Mouse (Mus musculus) forebrain, embryonic 13.5 days (tissue): ENCODE measurements around the gene Rpa3. TPM values are rescaled to one million over a fixed set of nuclear protein-coding genes. Genes with fewer than 3 reads are reported as not detected.

Experiments
- ATAC-seq: fragments of 200-750 bp; cut with Nextera tagmentation; 2 replicates; pipeline ENCODE4 v1.8.0; 2017
- H3K27ac ChIP-seq: fragments of 300-500 bp; sonication (generic); 2 replicates; pipeline ENCODE4 v1.5.1; 2015; ENCODE audit warnings: inconsistent platforms, mild to moderate bottlenecking, moderate library complexity
- H3K27me3 ChIP-seq: fragments of 300-500 bp; sonication (generic); 2 replicates; pipeline ENCODE4 v1.6.1; 2015; ENCODE audit warnings: mild to moderate bottlenecking, inconsistent platforms
- H3K36me3 ChIP-seq: fragments of 300-500 bp; sonication (generic); 2 replicates; pipeline ENCODE4 v1.6.1; 2015; ENCODE audit warnings: mild to moderate bottlenecking, inconsistent platforms; ENCODE audit not compliant: poor library complexity, severe bottlenecking
- H3K4me1 ChIP-seq: fragments of 300-500 bp; sonication (generic); 2 replicates; pipeline ENCODE4 v1.6.1; 2015; ENCODE audit warnings: inconsistent platforms
- H3K4me2 ChIP-seq: fragments of 300-500 bp; sonication (generic); 2 replicates; pipeline ENCODE4 v1.6.1; 2015; ENCODE audit warnings: inconsistent platforms, mild to moderate bottlenecking, moderate library complexity
- H3K4me3 ChIP-seq: fragments of 300-500 bp; sonication (generic); 2 replicates; pipeline ENCODE4 v1.5.1; 2015; ENCODE audit warnings: mild to moderate bottlenecking, inconsistent platforms
- H3K9ac ChIP-seq: fragments of 300-500 bp; sonication (generic); 2 replicates; pipeline ENCODE4 v1.6.1; 2015; ENCODE audit warnings: mild to moderate bottlenecking, inconsistent platforms
- H3K9me3 ChIP-seq: fragments of 300-500 bp; sonication (generic); replicated peaks from 2 replicates; pipeline ENCODE4 v1.6.1; 2016; ENCODE audit warnings: inconsistent platforms
- WGBS: fragments of 180-500 bp; shearing (Covaris S2); methylation state at CpG from one replicate; pipeline ENCODE4 v1.1.7; 2015; 5-methylcytosine and 5-hydroxymethylcytosine counted together
- polyA plus RNA-seq: library from polyadenylated mRNA; unstranded; fragments of >200 nt; fragmentation: Nextera tagmentation; extraction: Ambion mirVana; gene quantifications from 2 replicates; pipeline ENCODE4 v1.2.1, GENCODE M21; 2015

Gene Rpa3
- 153 and 172 TPM in 2 replicates for polyA plus RNA-seq

DNA sequence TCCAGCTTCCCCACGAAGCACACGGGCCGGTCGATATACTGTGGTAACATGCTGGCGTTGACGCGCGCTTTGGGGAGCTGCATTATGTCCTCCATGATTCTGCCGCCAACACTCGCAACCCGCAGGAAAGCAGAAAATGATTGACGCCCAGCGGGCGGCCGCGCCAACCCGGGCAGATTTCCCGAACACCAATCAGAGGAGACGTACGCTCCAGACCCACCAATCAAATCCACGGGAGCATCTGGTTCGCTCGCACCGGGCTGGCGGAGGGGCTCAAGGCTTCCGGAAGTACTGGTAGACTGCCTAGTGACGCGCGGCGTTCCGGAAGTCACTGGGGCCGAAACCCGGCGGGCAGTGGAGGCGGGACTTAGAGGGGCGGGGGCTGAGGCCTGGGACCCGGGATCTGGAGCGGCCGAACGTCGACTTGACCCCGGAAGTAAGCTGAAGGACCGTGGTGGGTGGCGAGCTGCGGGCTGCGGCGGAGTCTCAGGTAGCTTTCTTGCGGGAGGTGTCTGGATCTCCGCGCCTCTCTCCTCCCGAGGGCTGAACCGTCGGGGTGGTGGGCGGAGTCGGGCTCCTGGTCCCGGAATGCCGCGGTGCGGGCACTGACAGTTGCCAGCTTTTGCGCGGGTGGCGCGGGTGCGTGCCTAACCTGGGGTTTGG, at the start of gene Rpa3, which contains the start of the genes Umad1 and Gm45062:
Rpa3 (minus strand) TSS at position 170 of the 663 bp plus-strand sequence.
Umad1 (plus strand) TSS at position 285 of the 663 bp plus-strand sequence.
Gm45062 (plus strand) TSS at position 447 of the 663 bp plus-strand sequence.
- peak; percentile 100 for ATAC-seq
- Histone ChIP-seq H3K36me3 (peaks cover 3% of the 10 kb centered on the region; the same call in 1 of the 2 replicates), H3K4me2 (peak within 1 kb of the TSS; percentile 90), H3K27me3 (no peaks in the 10 kb centered on the region), H3K4me1 (peaks cover 22% of the 10 kb centered on the region), H3K9ac (peak within 1 kb of the TSS; percentile 83), H3K4me3 (peak within 1 kb of the TSS; percentile 85), H3K9me3 (no peaks in the 10 kb centered on the region), H3K27ac (peak within 1 kb of the TSS; percentile 71)
- under 1% methylated on average over 64 of the region's 64 CpGs for WGBS

DNA sequence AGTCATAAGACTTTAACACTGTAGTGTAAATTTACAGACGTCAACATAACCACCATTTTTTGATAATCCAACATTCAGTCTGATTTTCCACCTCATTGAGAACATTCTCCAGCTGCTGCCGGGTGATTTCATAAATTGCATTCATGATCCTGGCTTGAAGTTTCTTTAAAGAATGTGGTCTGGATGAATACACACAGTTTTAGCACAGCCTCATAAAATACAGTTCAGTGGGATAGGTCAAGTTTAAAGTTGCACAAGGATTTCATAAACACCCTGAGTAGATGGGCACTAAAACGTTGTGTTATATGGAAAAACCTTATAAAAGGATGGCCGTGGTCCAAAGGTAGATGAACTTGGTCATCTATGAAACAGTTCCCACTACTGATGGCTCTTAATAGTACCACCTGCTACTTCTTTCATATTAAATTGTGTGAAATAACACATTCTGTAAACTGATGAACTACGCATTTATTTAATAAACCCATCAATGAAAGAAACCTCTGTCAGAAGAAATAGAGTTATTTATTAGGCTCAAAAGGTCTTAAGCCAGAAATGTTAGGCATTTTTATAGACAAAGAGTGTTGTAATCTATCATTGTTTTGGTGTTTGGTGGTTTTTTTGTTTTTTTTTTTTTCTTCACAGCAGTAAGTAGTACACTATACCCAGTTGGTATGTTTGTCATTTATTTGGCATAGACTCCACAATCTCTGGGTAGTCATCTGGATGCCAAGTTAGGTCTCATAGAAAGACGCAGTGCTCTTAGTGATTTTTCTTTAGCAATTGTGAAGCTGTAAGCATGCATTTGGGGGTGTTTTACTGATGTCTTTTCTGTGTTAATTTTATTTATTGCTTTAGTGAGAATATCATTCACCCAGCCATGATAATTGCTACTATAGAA, 49.2 kb upstream of the Rpa3 start:
- Histone ChIP-seq H3K9ac (no peak overlapping the region), H3K36me3 (no peaks in the 10 kb centered on the region), H3K4me2 (no peak overlapping the region), H3K4me3 (no peak overlapping the region), H3K27ac (no peak overlapping the region), H3K9me3 (no peaks in the 10 kb centered on the region), H3K4me1 (0 out of 2 replicates have a peak, but pooled peaks cover 3% of the 10 kb centered on the region), H3K27me3 (no peaks in the 10 kb centered on the region)
- peak; percentile 61; the same call in 1 of the 2 replicates for ATAC-seq
- 69% methylated on average over 6 of the region's 6 CpGs for WGBS

DNA sequence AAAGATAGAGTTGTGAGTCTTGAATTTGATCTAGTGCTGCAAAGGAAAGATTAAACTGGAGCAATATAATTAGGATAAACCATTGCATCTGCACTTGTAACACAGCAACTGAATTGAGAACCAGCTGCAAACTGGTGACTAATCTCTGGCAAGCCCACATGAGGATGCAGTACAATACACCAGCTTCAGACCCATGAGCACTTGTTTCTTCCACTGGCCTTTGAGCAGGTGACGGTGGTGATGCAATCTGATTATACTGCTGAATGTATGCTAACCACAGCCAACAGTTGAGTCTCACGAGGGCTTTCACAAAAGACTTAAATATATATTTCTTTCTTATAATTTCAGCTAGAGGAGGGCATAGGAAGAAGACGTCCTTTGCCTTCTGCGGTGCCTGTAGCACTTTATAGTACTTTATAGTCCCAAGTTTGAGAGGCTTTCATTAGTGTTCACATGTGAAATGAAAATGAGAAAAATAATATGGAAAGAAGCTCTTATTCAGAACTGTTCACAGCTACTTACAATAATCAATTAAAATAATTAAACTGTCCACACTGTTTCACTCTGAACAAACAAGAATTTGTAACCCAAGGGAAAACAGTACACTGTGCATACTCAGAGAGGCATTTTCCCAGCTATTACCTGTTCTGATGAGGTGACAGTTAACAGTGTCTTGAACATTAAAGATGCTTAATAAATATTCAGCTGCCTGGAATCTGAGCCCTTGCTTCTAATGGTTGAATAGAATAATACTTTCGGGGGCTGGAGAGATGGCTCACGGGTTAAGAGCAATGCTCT, 40.3 kb upstream of the Rpa3 start:
- Histone ChIP-seq H3K4me1 (peaks cover 6% of the 10 kb centered on the region; the same call in 1 of the 2 replicates), H3K27me3 (no peaks in the 10 kb centered on the region), H3K4me2 (no peak overlapping the region), H3K4me3 (no peak overlapping the region), H3K9me3 (no peaks in the 10 kb centered on the region), H3K27ac (peak overlapping the region; percentile 14; the same call in 1 of the 2 replicates), H3K36me3 (no peaks in the 10 kb centered on the region), H3K9ac (no peak overlapping the region)
- WGBS, result 58% methylated on average over 6 of the region's 6 CpGs
- ATAC-seq, result peak; percentile 79

DNA sequence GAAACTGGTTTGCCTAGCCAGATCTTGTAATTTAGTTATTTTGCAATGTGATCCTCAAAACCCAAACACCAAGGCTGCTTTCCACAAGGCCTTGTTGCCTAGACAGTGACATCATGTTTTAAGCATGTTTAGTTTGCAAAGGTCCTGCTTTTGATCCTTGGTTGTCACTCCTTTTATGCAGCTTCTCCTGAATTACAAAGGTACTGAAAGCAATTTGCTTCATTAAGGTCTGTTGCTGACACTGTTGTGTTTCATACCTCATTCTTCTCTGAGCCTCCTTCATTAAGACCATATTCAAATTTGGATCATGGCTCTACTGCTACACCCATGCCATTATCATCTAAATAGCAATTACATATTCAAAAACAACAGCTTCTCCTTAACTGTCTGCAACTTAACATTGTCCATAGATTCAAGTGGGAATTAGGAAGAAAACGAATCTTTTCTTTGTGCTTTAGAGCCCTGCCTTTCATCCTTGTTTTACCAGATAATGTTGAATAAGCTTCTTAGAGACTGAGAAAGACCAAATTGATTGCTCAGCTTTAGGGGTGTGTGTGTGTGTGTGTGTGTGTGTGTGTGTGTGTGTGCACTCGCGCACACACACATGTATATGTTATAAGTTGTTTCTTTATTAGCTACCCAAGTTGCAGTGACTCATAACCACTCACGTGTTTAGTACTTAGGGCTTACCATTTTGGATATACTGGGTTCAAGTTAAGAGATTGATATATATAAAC, 35.2 kb upstream of the Rpa3 start:
- H3K9me3 ChIP-seq, result no peaks in the 10 kb centered on the region
- H3K4me2 ChIP-seq, result no peak overlapping the region
- no peak overlapping the region for H3K4me3 ChIP-seq
- WGBS, result 26% methylated on average over 4 of the region's 4 CpGs
- no peak overlapping the region for H3K9ac ChIP-seq
- 0 out of 2 replicates have a peak overlapping the region, but pooled peaks have one; percentile 8 for H3K27ac ChIP-seq
- H3K27me3 ChIP-seq, result no peaks in the 10 kb centered on the region
- peak; percentile 95 for ATAC-seq
- H3K4me1 ChIP-seq, result peaks cover 13% of the 10 kb centered on the region
- no peaks in the 10 kb centered on the region for H3K36me3 ChIP-seq

DNA sequence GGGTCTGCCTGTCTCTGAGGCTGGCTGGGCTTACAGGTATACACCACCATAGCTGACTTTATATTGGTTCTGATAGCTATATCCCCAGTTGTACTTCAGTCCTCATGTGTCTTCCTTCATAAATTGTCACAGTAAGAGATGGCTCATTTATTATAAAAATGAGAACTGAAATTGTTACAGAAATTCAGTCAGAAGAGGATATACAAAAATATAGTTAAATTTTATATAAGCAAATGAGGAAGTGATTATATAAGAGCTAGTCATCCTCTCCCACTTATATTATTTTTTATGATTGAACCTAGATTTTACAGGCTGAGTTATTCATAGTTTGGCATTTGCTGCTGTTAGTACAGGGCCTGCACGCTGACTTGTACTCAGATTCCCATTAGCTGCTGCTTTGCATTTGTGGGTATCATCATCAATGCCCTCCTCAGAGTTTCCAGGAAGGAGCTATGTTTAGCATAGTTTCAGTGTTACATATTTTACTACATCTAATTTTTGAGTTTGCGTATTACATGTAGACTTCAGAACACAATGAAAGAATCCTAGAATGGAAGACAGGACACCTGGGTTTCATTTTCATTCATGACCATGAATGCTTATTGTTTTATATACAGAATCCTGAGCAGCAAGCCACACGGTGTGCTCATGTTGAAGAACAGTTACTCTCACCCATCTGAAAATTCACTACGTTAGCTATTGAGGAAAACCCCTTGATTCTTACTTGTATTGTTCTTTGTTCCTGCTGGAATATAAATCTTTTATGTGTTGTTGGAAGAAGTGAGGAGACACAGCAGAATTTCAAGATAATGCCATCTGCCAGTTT, 30.0 kb upstream of the Rpa3 start:
- Histone ChIP-seq H3K9ac (no peak overlapping the region), H3K27ac (no peak overlapping the region), H3K4me3 (no peak overlapping the region), H3K4me1 (peaks cover 4% of the 10 kb centered on the region), H3K9me3 (no peaks in the 10 kb centered on the region), H3K27me3 (no peaks in the 10 kb centered on the region), H3K4me2 (no peak overlapping the region), H3K36me3 (0 out of 2 replicates have a peak, but pooled peaks cover 5% of the 10 kb centered on the region)
- ATAC-seq, result no peak
- 75% methylated on average over 4 of the region's 4 CpGs for WGBS

DNA sequence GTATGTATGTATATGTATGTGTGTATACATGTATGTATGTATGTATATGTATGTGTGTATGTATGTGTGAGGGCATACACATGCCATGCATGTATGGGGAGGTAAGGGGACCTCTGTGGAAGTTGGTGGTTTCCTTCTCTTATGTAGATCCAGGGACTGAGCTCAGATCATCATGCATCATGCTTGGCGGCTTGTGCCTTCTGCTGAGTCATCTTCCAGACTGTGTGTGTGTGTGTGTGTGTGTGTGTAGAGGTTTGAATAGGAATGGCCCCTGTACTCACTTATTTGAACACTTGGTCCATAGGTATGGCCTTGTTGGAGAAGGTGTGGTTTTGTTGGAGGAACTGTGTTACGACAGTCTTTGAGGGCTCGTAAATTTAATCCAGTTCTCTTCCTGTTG, 27.2 kb upstream of the Rpa3 start:
- Histone ChIP-seq H3K4me2 (no peak overlapping the region), H3K4me1 (no peaks in the 10 kb centered on the region), H3K27ac (no peak overlapping the region), H3K27me3 (no peaks in the 10 kb centered on the region), H3K9ac (no peak overlapping the region), H3K4me3 (no peak overlapping the region), H3K36me3 (0 out of 2 replicates have a peak, but pooled peaks cover 5% of the 10 kb centered on the region), H3K9me3 (no peaks in the 10 kb centered on the region)
- ATAC-seq, result no peak
- WGBS, result 96% methylated on average over 3 of the region's 3 CpGs

DNA sequence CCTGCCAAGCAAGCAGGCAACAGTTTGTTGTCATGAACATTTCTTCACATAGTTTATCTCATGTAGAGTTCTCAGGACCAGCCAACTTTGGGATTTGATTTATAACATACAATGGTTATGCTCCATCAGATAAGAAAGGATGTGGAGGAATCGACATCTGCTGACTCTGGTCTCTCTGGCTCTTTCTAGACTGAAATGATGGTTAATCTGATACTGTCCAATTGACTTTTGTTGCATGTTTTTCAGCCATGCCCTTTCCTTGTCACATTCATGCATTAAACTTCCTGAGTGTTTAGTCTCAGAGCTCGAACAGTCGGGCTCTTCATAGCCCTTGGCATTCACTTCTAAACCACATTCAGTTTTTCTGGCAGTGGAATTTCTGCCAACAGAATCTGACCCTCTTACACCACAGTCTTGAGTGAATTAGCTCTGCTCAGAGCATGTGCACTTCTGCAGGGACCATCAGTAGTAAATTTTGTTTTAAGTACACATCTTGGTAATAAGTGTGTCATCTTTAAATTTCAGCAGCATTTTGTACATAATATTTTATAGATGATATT, 26.5 kb upstream of the Rpa3 start:
- 0 out of 2 replicates have a peak, but pooled peaks cover 5% of the 10 kb centered on the region for H3K36me3 ChIP-seq
- no peak for ATAC-seq
- no peaks in the 10 kb centered on the region for H3K9me3 ChIP-seq
- no peaks in the 10 kb centered on the region for H3K4me1 ChIP-seq
- H3K4me2 ChIP-seq, result no peak overlapping the region
- no peak overlapping the region for H3K27ac ChIP-seq
- no peaks in the 10 kb centered on the region for H3K27me3 ChIP-seq
- no peak overlapping the region for H3K9ac ChIP-seq
- WGBS, result 87% methylated on average over 3 of the region's 3 CpGs
- H3K4me3 ChIP-seq, result no peak overlapping the region

DNA sequence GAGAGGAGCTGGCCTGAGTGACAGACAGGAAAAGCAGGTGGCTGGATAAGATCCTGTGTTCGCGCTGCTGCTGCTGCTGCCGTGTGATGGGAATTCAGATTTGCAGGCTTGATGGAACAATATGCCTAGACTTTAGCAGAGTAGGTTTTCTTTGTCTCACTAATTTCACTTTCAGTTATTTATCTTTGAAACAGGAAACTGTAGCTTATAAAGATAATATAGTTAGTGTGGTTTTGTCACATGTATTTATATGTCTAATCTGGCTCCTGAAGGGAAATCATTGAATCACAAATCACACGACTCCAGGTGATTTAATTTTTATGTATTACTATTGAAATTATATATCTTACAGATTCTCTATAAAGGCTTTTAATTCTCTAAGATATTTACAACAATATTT, 24.3 kb upstream of the Rpa3 start:
- 76% methylated on average over 4 of the region's 4 CpGs for WGBS
- Histone ChIP-seq H3K36me3 (0 out of 2 replicates have a peak, but pooled peaks cover 11% of the 10 kb centered on the region), H3K9ac (no peak overlapping the region), H3K27ac (no peak overlapping the region), H3K4me3 (no peak overlapping the region), H3K9me3 (no peaks in the 10 kb centered on the region), H3K27me3 (no peaks in the 10 kb centered on the region), H3K4me2 (no peak overlapping the region), H3K4me1 (no peaks in the 10 kb centered on the region)
- ATAC-seq, result no peak

DNA sequence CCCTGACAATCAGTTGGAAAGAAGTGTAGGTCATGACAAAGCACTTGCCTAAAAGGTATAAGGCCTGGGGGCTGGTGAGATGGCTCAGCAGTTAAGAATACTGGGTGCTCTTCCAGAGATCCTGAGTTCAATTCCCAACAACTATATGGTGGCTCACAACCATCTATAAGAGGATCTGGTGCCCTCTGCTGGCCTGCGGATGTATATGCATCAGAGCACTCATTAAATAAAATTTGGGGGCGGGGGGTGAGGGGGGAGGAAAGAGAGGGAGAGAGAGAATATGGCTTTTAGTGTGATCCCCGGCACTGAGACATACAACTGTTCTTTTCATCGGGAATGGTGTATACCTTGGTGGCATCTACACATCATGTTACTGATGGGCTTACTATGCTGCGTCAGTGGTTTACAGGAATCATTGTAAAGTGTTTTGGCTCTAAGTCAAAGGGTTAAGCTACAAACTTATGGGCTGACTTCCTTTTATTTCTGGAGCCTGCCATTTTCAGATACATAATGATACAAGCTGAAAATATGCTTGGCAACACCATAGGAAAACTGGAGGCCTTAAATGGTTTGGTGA, 19.5 kb upstream of the Rpa3 start:
- Histone ChIP-seq H3K4me1 (no peaks in the 10 kb centered on the region), H3K36me3 (0 out of 2 replicates have a peak, but pooled peaks cover 6% of the 10 kb centered on the region), H3K9ac (no peak overlapping the region), H3K4me3 (no peak overlapping the region), H3K27me3 (no peaks in the 10 kb centered on the region), H3K4me2 (no peak overlapping the region), H3K27ac (no peak overlapping the region), H3K9me3 (no peaks in the 10 kb centered on the region)
- WGBS, result 75% methylated on average over 5 of the region's 5 CpGs
- ATAC-seq, result no peak

DNA sequence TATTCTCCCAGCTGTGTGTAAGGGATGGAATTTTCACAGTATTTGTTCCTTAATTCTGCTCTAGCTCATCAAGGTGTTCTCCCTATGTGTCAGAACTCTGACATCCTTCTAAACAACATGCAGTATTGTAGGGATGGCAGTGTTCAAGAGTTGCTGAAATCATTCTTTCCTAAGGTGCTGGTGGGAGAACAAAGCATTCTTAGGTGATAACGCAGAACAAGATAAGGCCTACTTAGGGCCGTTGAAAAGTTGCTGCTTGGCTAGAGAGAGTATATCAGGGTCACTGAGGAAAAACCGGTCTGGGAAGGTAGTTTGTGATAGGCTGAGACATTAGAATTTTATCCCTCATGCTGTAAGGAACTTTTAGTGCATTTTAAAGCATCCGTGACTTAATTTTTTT, 17.5 kb upstream of the Rpa3 start:
- H3K27me3 ChIP-seq, result no peaks in the 10 kb centered on the region
- H3K4me3 ChIP-seq, result no peak overlapping the region
- H3K4me1 ChIP-seq, result no peaks in the 10 kb centered on the region
- no peak overlapping the region for H3K27ac ChIP-seq
- peaks cover 11% of the 10 kb centered on the region; the same call in 1 of the 2 replicates for H3K36me3 ChIP-seq
- no peaks in the 10 kb centered on the region for H3K9me3 ChIP-seq
- H3K9ac ChIP-seq, result no peak overlapping the region
- 91% methylated on average over 4 of the region's 4 CpGs for WGBS
- no peak overlapping the region for H3K4me2 ChIP-seq
- no peak for ATAC-seq
